Mouse (Mus musculus) heart, adult 2 months (tissue): Measurements from ENCODE around the gene Ano9.

ENCODE experiments used
- CTCF ChIP-seq: fragments of 200-600 bp; IDR thresholded peaks from 2 replicates; pipeline ENCODE4 v1.8.1; 2022; ENCODE audit warnings: antibody characterized with exemption, mild to moderate bottlenecking, moderate library complexity
- POLR2A ChIP-seq: fragments of 200-500 bp; IDR thresholded peaks from 2 replicates; pipeline ENCODE4 v1.6.1; 2011; ENCODE audit warnings: mild to moderate bottlenecking, low read depth, low read length, control low read depth; ENCODE audit not compliant: insufficient read depth

DNA sequence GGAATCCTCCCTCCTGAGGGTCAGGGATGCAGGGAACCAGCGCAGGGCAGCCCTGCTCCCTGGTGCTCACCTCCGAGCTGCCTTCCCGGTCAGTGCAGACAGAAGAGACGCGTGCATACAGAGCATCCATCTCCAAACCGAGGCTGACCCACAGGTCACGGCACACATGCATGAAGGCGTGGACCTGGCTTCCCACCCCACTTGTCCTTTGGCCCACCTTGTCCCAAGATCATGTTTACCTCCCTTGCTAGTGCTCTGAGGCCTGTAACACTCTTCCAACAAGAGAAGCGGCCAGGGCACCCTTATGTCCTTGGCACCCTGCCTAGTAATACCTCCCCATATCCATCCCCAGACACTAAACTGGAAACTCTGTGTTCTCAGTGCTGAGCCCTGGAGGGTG is 1.7 kb downstream of the Ano9 start:
- TF ChIP-seq CTCF (no peak), POLR2A (no peak)
